Mouse (Mus musculus): ENCODE measurements around the gene Timm17a. TPM values are rescaled to one million over a fixed set of nuclear protein-coding genes. Genes with fewer than 3 reads are reported as not detected.
A peak's percentile ranks its signal among the peaks of the same experiment; 100 is the strongest.

Gene Timm17a
- polyA plus RNA-seq, 1 experiment from 2014 or later, result 271 TPM

DNA sequence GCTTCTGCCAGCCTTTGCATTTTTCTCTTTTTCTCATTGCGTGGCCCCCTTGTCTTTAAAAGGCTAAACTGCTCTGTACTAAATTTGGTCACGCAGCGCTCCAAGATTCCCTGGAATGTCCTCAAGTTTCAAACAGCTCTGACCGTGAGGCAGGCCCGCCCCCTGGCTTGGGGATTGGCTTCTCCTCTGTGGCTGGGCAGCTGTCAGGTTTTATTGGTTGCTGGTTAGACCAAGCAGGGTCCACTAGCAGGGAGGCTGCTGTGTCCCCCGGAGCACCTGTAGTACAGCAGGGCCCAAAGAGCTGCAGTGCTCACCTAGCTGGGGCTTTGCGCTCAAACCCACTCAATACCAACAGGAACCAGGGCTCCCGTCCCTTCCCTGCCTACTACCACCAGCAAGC lies 11.0 kb upstream of the Timm17a start, which contains the start of gene Lmod1:
Lmod1 (plus strand) TSS at position 237 of the 400 bp plus-strand sequence.
- Histone ChIP-seq H3K4me3 (ENCODE audit: low read depth, low read length) (peak within 1 kb of the TSS; percentile 30), H3K4me2 (replicated peaks; ENCODE audit: low read depth) (peak within 1 kb of the TSS; percentile 44), H3K9ac (ENCODE audit: low read depth, low read length) (no peak within 1 kb of the TSS), H3K36me3 (ENCODE audit: control insufficient read depth, insufficient read depth) (no peaks in the 10 kb centered on the region), H3K4me1 (replicated peaks; ENCODE audit: control insufficient read depth, insufficient read depth, low read length) (no peaks in the 10 kb centered on the region), H3K27me3 (replicated peaks; ENCODE audit: control insufficient read depth, insufficient read depth, low read length) (no peaks in the 10 kb centered on the region; the same call in 1 of the 2 replicates), H3K9me3 (ENCODE audit: control insufficient read depth) (no peaks in the 10 kb centered on the region), H3K27ac (ENCODE audit: low read depth, low read length) (peak within 1 kb of the TSS; percentile 5; the same call in 1 of the 2 replicates)
- WGBS, result 15% methylated on average over 8 of the region's 8 CpGs
- 0 out of 2 replicates have a peak, but pooled peaks have one; percentile 33 for ATAC-seq
- peak; percentile 31; the same call in 1 of the 2 replicates for TF ChIP-seq CTCF (IDR thresholded peaks at IDR 0.05; ENCODE audit: low read depth)

DNA sequence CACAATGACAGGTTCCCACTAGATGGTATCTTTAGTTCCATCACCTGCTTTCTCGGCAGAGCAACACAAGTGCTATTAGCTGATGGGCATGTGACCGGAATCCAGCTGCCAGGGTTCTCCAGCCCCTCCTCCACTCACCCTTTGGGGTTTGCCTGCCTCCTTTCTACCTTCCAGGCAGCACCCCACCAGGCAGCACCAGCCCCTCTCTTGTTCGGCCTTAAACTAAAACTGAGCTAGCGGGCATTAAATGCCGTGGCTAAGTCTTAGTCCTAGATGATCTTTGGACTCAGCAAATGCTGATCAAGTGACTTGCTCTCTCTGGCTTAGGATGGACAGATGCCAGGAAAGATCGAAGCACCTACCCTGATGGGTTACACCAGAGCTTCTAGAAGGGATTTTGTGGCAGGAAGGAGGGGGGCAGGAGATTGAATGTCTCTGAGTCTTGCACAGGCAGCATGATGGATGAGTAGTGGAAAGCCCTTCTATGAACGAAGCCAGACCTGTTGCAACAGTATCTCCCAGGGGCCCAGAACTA lies 9.9 kb upstream of the Timm17a start:
- no peak overlapping the region for H3K9ac ChIP-seq (ENCODE audit: low read depth, low read length)
- no peak overlapping the region for H3K27ac ChIP-seq (ENCODE audit: low read depth, low read length)
- WGBS, result 59% methylated on average over 7 of the region's 7 CpGs
- H3K4me1 ChIP-seq (replicated peaks; ENCODE audit: control insufficient read depth, insufficient read depth, low read length), result no peaks in the 10 kb centered on the region
- H3K4me3 ChIP-seq (ENCODE audit: low read depth, low read length), result no peak overlapping the region
- no peaks in the 10 kb centered on the region; the same call in 1 of the 2 replicates for H3K27me3 ChIP-seq (replicated peaks; ENCODE audit: control insufficient read depth, insufficient read depth, low read length)
- no peaks in the 10 kb centered on the region for H3K9me3 ChIP-seq (ENCODE audit: control insufficient read depth)
- H3K4me2 ChIP-seq (replicated peaks; ENCODE audit: low read depth), result no peak overlapping the region
- no peak for ATAC-seq
- no peak for TF ChIP-seq CTCF (IDR thresholded peaks at IDR 0.05; ENCODE audit: low read depth)
- H3K36me3 ChIP-seq (ENCODE audit: control insufficient read depth, insufficient read depth), result no peaks in the 10 kb centered on the region

DNA sequence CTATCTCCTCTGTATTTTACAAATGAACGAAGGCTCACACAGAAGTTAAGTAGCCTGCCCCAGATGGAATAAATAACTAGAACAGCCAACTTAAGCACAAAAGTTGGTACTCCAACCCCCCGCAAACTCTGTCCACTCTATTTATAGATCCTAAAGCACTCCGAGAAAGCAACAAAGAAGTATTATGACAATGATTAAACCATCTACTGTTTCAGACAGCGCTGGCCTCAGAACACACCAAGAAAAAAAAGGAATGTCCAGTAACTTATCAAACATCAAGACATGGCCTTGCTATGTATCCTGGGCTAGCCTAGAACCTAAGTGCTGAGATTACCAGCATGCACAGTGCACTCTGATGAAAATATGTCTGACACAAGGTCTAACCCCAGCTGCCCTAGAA lies 1.4 kb downstream of the Timm17a start:
- no peaks in the 10 kb centered on the region for H3K27me3 ChIP-seq (replicated peaks; ENCODE audit: control insufficient read depth, insufficient read depth, low read length)
- WGBS, result 62% methylated on average over 4 of the region's 4 CpGs
- no peaks in the 10 kb centered on the region for H3K4me1 ChIP-seq (replicated peaks; ENCODE audit: control insufficient read depth, insufficient read depth, low read length)
- H3K27ac ChIP-seq (ENCODE audit: low read depth, low read length), result no peak overlapping the region
- peaks cover 20% of the 10 kb centered on the region for H3K36me3 ChIP-seq (ENCODE audit: control insufficient read depth, insufficient read depth)
- no peaks in the 10 kb centered on the region for H3K9me3 ChIP-seq (ENCODE audit: control insufficient read depth)
- H3K4me3 ChIP-seq (ENCODE audit: low read depth, low read length), result peak overlapping the region; percentile 83; the same call in 1 of the 2 replicates
- peak overlapping the region; percentile 75 for H3K4me2 ChIP-seq (replicated peaks; ENCODE audit: low read depth)
- ATAC-seq, result no peak
- TF ChIP-seq CTCF (IDR thresholded peaks at IDR 0.05; ENCODE audit: low read depth), result no peak
- no peak overlapping the region for H3K9ac ChIP-seq (ENCODE audit: low read depth, low read length)

DNA sequence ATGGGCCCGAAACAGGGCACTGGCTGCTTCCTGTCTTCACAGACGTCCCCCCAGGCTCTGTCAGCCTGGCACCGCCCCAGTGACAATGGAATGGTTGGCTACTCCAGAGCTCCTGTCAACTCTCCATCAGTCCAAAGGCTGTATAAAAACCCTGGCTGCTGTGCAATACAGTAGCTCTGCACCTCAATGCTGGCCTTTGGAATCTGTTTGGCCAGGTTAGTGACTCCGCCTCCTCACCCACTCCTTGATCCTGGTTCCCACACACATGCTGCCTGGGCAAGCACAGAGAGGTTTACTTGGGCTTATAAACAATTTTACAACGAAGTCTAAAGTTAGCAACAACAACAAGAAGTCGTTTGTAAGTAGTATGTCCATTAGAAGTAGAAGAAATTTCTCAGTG lies 2.2 kb downstream of the Timm17a start:
- no peak for ATAC-seq
- Histone ChIP-seq H3K4me2 (replicated peaks; ENCODE audit: low read depth) (no peak overlapping the region), H3K27ac (ENCODE audit: low read depth, low read length) (no peak overlapping the region), H3K9me3 (ENCODE audit: control insufficient read depth) (no peaks in the 10 kb centered on the region), H3K9ac (ENCODE audit: low read depth, low read length) (no peak overlapping the region), H3K27me3 (replicated peaks; ENCODE audit: control insufficient read depth, insufficient read depth, low read length) (no peaks in the 10 kb centered on the region), H3K4me3 (ENCODE audit: low read depth, low read length) (no peak overlapping the region), H3K4me1 (replicated peaks; ENCODE audit: control insufficient read depth, insufficient read depth, low read length) (no peaks in the 10 kb centered on the region), H3K36me3 (ENCODE audit: control insufficient read depth, insufficient read depth) (peaks cover 28% of the 10 kb centered on the region)
- TF ChIP-seq CTCF (IDR thresholded peaks at IDR 0.05; ENCODE audit: low read depth), result no peak
- WGBS, result 63% methylated on average over 6 of the region's 6 CpGs

GRCm38 (mm10) chr1:135290908-135291307 lies 22.7 kb downstream of the Timm17a start:
- Histone ChIP-seq H3K9ac (ENCODE audit: low read depth, low read length) (no peak overlapping the region), H3K36me3 (ENCODE audit: control insufficient read depth, insufficient read depth) (peaks cover 11% of the 10 kb centered on the region; the same call in 1 of the 2 replicates), H3K4me3 (ENCODE audit: low read depth, low read length) (no peak overlapping the region), H3K9me3 (ENCODE audit: control insufficient read depth) (no peaks in the 10 kb centered on the region), H3K4me2 (replicated peaks; ENCODE audit: low read depth) (no peak overlapping the region), H3K4me1 (replicated peaks; ENCODE audit: control insufficient read depth, insufficient read depth, low read length) (no peaks in the 10 kb centered on the region), H3K27ac (ENCODE audit: low read depth, low read length) (no peak overlapping the region), H3K27me3 (replicated peaks; ENCODE audit: control insufficient read depth, insufficient read depth, low read length) (no peaks in the 10 kb centered on the region)
- 81% methylated on average over 5 of the region's 5 CpGs for WGBS
- no peak for TF ChIP-seq CTCF (IDR thresholded peaks at IDR 0.05; ENCODE audit: low read depth)
- ATAC-seq, result no peak

DNA sequence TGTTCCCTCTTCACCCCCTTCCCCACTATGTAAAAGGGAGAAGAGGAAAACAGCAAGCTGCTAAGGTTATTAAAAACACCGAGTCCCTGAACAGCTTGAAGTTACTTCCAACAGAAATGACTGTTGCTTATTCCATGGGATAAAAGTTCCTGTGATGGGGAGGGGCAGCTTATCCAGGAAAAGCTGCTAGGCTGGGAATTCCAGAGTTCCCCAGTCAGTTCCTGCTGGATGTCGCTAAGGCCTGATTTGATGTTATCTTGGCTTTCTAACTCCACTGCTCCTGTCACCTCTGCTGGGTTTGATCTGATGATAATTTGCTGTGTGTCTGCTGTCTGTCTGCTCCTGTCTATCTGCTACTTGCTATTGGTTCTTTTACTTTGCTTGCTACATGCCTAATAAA lies 27.3 kb downstream of the Timm17a start:
- H3K9ac ChIP-seq (ENCODE audit: low read depth, low read length), result no peak overlapping the region
- H3K4me1 ChIP-seq (replicated peaks; ENCODE audit: control insufficient read depth, insufficient read depth, low read length), result no peaks in the 10 kb centered on the region
- no peak overlapping the region for H3K4me3 ChIP-seq (ENCODE audit: low read depth, low read length)
- 57% methylated on average over 2 of the region's 2 CpGs for WGBS
- H3K27me3 ChIP-seq (replicated peaks; ENCODE audit: control insufficient read depth, insufficient read depth, low read length), result no peaks in the 10 kb centered on the region
- H3K36me3 ChIP-seq (ENCODE audit: control insufficient read depth, insufficient read depth), result no peaks in the 10 kb centered on the region
- TF ChIP-seq CTCF (IDR thresholded peaks at IDR 0.05; ENCODE audit: low read depth), result no peak
- no peak overlapping the region for H3K27ac ChIP-seq (ENCODE audit: low read depth, low read length)
- no peaks in the 10 kb centered on the region for H3K9me3 ChIP-seq (ENCODE audit: control insufficient read depth)
- no peak overlapping the region for H3K4me2 ChIP-seq (replicated peaks; ENCODE audit: low read depth)
- ATAC-seq, result no peak

All from intestine, postnatal 0 days (tissue).